Mouse (Mus musculus) gastrocnemius, postnatal 14 days (tissue): ENCODE data around the gene Gm572. TPM values are rescaled to one million over a fixed set of nuclear protein-coding genes. Genes with fewer than 3 reads are reported as not detected.

Experiments
- DNase-seq: peaks from one replicate; pipeline ENCODE4 v3.0.0; 2021; ENCODE audit warnings: mixed read lengths
- intact Hi-C: fragments of 180-260 bp; cut with DNase I; formaldehyde crosslinking; loops from one replicate; pipeline ENCODE4 v1.15.1; 2025; ENCODE audit warnings: low total_unique reads
- total RNA-seq, 2 experiments: library from RNA; stranded (reverse); gene quantifications; 2 replicates each; pipeline ENCODE4 v1.2.3; 2021

The Gm572 gene
- total RNA-seq, 2 experiments from 2014 or later, result 6.9 to 7.7 TPM

- intact Hi-C loops, result no loop called here
- DNase-seq, result no peak
These were observed 19.5 kb upstream of the Gm572 start for GRCm38 (mm10) chr4:148623609-148624008.

- no peak for DNase-seq
- intact Hi-C loops, result no loop called here
These were observed 18.1 kb upstream of the Gm572 start for GRCm38 (mm10) chr4:148625010-148625409.

- DNase-seq, result peak; percentile 34
These were observed 17.1 kb upstream of the Gm572 start for GRCm38 (mm10) chr4:148625756-148626622.

GRCm38 (mm10) chr4:148626623-148627185, 16.4 kb upstream of the Gm572 start, which contains the start of gene Tardbp:
Gene Tardbp, minus strand, starts transcription at chr4:148627019.
- intact Hi-C loops, result no loop called here
- DNase-seq, result peak; percentile 97

More at GRCm38 (mm10) chr4:148625756-148626622, 17.1 kb upstream of the Gm572 start:
- intact Hi-C loops, result no loop called here

- intact Hi-C loops, result no loop called here
- DNase-seq, result no peak
These were observed 15.9 kb upstream of the Gm572 start for GRCm38 (mm10) chr4:148627246-148627645.

GRCm38 (mm10) chr4:148632013-148632692, 11.0 kb upstream of the Gm572 start:
- intact Hi-C loops, result no loop called here
- no peak for DNase-seq

- DNase-seq, result no peak
- intact Hi-C loops, result no loop called here
These were observed 9.6 kb upstream of the Gm572 start for GRCm38 (mm10) chr4:148633395-148634061.

GRCm38 (mm10) chr4:148635309-148635708, 7.8 kb upstream of the Gm572 start:
- no peak for DNase-seq
- intact Hi-C loops, result no loop called here

GRCm38 (mm10) chr4:148638302-148638701, 4.8 kb upstream of the Gm572 start:
- DNase-seq, result no peak
- intact Hi-C loops, result no loop called here

GRCm38 (mm10) chr4:148639455-148639854, 3.7 kb upstream of the Gm572 start:
- no peak for DNase-seq
- intact Hi-C loops, result no loop called here

GRCm38 (mm10) chr4:148641121-148641520, 2.0 kb upstream of the Gm572 start:
- intact Hi-C loops, result no loop called here
- no peak for DNase-seq

GRCm38 (mm10) chr4:148644157-148644511, 1.0 kb downstream of the Gm572 start:
- intact Hi-C loops, result no loop called here
- DNase-seq, result peak; percentile 63

- intact Hi-C loops, result no loop called here
- no peak for DNase-seq
These were observed 1.8 kb downstream of the Gm572 start for GRCm38 (mm10) chr4:148644926-148645325.

- intact Hi-C loops, result no loop called here
- no peak for DNase-seq
These were observed 3.5 kb downstream of the Gm572 start for GRCm38 (mm10) chr4:148646616-148647015.

GRCm38 (mm10) chr4:148649309-148649708, 6.2 kb downstream of the Gm572 start:
- no peak for DNase-seq

GRCm38 (mm10) chr4:148651045-148651444, 7.9 kb downstream of the Gm572 start:
- intact Hi-C loops, result no loop called here
- DNase-seq, result peak; percentile 47

More at GRCm38 (mm10) chr4:148649309-148649708, 6.2 kb downstream of the Gm572 start:
- intact Hi-C loops, result no loop called here

GRCm38 (mm10) chr4:148654701-148655398, 11.7 kb downstream of the Gm572 start:
- DNase-seq, result no peak
- intact Hi-C loops, result no loop called here

- no peak for DNase-seq
- intact Hi-C loops, result no loop called here
These were observed 13.7 kb downstream of the Gm572 start for GRCm38 (mm10) chr4:148656691-148657258.

GRCm38 (mm10) chr4:148657776-148658175, 14.7 kb downstream of the Gm572 start:
- intact Hi-C loops, result no loop called here

More at GRCm38 (mm10) chr4:148657776-148658175, 14.7 kb downstream of the Gm572 start:
- no peak for DNase-seq
